ENCODE assay signal across 8 mouse cellular contexts in the genomic region with DNA sequence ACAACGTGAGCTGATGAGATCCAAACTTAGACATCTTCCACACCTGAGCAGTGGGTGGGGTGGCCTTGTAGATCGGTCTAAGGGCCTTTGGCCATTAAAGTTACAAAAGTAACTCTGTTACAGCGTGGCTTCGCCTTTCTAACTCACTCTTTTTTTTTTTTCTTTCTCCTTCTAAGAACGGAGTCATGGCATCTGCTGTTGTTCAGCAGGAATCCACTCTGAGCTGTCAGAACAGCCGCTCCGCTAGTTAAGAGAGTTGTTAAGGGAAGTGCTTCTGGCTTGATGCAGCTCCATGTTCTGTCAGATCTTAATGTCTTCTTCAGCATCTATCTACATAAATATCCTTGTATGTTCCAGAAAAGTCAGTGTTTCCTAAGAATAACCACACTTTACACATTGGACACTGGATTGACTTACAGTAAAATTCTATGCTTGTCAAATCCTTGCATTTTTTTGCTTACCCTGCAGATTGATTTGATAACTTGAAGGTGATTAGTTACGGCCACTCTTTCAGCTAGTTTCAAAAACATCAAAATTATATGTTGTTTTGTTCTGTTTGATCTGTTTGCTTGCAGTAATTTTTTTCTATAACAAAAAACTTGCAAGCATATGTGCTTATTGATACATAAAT. TPM values are rescaled to one million over a fixed set of nuclear protein-coding genes. Genes with fewer than 3 reads are reported as not detected.
DNase-seq lines count a peak whose midpoint lies in the region; ATAC-seq lines count a peak whose summit lies in the region.

No protein-coding gene starts in this region.

- 9% methylated on average over 8 of the region's 8 CpGs for WGBS in embryonic facial prominence, embryonic 10.5 days
- WGBS in limb, embryonic 13.5 days = 7% methylated on average over 8 of the region's 8 CpGs

- peak; percentile 10 for ATAC-seq in frontal cortex, adult (ENCODE audit: low TSS enrichment)
- no peak; the same call in 1 of the 2 replicates for ATAC-seq in limb, embryonic 13.5 days (ENCODE audit: low FRiP score, low read depth)
- ATAC-seq in erythroid progenitor cell, adult 5-6 weeks (replicated peaks; ENCODE audit: low FRiP score, poor library complexity, severe bottlenecking) = no peak; the same call in 1 of the 2 replicates

- DNase-seq in frontal cortex, adult 2 months (ENCODE audit: extremely low spot score in 1 of 2, low spot score in 1 of 2) = no peak
- DNase-seq in 3T3-L1 (ENCODE audit: low read depth, low spot score) = peak; percentile 28
- no peak for DNase-seq in embryonic facial prominence, embryonic 10.5 days (ENCODE audit: low spot score)
- DNase-seq in telencephalon, adult 2 months (ENCODE audit: low read depth, low spot score) = peak; percentile 9
- no peak for DNase-seq in cerebellum, adult 11 months

- H3K9ac ChIP-seq in limb, embryonic 13.5 days = peak overlapping the region; percentile 86

- peaks cover 17% of the 10 kb centered on the region for H3K4me1 ChIP-seq in embryonic facial prominence, embryonic 10.5 days
- peaks cover 27% of the 10 kb centered on the region for H3K4me1 ChIP-seq in limb, embryonic 13.5 days

- H3K9me3 ChIP-seq in embryonic facial prominence, embryonic 10.5 days = no peaks in the 10 kb centered on the region
- H3K9me3 ChIP-seq in limb, embryonic 13.5 days = no peaks in the 10 kb centered on the region

- H3K36me3 ChIP-seq in embryonic facial prominence, embryonic 10.5 days (replicated peaks) = peaks cover 47% of the 10 kb centered on the region
- peaks cover 18% of the 10 kb centered on the region for H3K36me3 ChIP-seq in limb, embryonic 13.5 days

- H3K27ac ChIP-seq in embryonic facial prominence, embryonic 10.5 days (replicated peaks) = peak overlapping the region; percentile 86
- peak overlapping the region; percentile 80 for H3K27ac ChIP-seq in limb, embryonic 13.5 days

- H3K4me3 ChIP-seq in embryonic facial prominence, embryonic 10.5 days = peak overlapping the region; percentile 95
- H3K4me3 ChIP-seq in limb, embryonic 13.5 days = peak overlapping the region; percentile 86

- H3K4me2 ChIP-seq in limb, embryonic 13.5 days (replicated peaks) = peak overlapping the region; percentile 75

- H3K27me3 ChIP-seq in embryonic facial prominence, embryonic 10.5 days (replicated peaks; ENCODE audit: low read depth, poor library complexity, severe bottlenecking) = no peaks in the 10 kb centered on the region
- H3K27me3 ChIP-seq in limb, embryonic 13.5 days = no peaks in the 10 kb centered on the region

RNA-seq across cellular contexts. Expression of gene Dhx29, which starts 0.9 kb away (rescaled TPM):
- 10.9 and 11.1 TPM in 2 replicates for polyA plus RNA-seq in frontal cortex, adult 2 months (2012; rRNA removed)
- polyA plus RNA-seq in embryonic facial prominence, embryonic 10.5 days (2016; fragmentation: Nextera tagmentation; extraction: Ambion mirVana) = 32.6 and 33.7 TPM in 2 replicates
- 31.3 and 34.5 TPM in 2 replicates for polyA plus RNA-seq in limb, embryonic 13.5 days (2015; fragmentation: Nextera tagmentation; extraction: Ambion mirVana)
- 3.2 and 4.6 TPM in 2 replicates for total RNA-seq in erythroid progenitor cell, adult 5-6 weeks (2015; ENCODE audit: low replicate concordance)
- 3.7 and 5.1 TPM in 2 replicates for total RNA-seq in erythroid progenitor cell, adult 5-6 weeks (2017; ENCODE audit: low replicate concordance)

RNA-seq across cellular contexts. Expression of gene Mtrex, which starts 1.0 kb away (rescaled TPM):
- 41.4 and 42.7 TPM in 2 replicates for polyA plus RNA-seq in frontal cortex, adult 2 months (2012; rRNA removed)
- polyA plus RNA-seq in embryonic facial prominence, embryonic 10.5 days (2016; fragmentation: Nextera tagmentation; extraction: Ambion mirVana) = 94.3 and 107 TPM in 2 replicates
- polyA plus RNA-seq in limb, embryonic 13.5 days (2015; fragmentation: Nextera tagmentation; extraction: Ambion mirVana) = 71.6 and 77.8 TPM in 2 replicates
- total RNA-seq in erythroid progenitor cell, adult 5-6 weeks (2015; ENCODE audit: low replicate concordance) = 46.1 and 52.4 TPM in 2 replicates
- 49.7 and 60.1 TPM in 2 replicates for total RNA-seq in erythroid progenitor cell, adult 5-6 weeks (2017; ENCODE audit: low replicate concordance)

RNA-seq across cellular contexts. Expression of gene Ccno, which starts 59.4 kb away (rescaled TPM):
- 2.6 and 2.9 TPM in 2 replicates for polyA plus RNA-seq in frontal cortex, adult 2 months (2012; rRNA removed)
- polyA plus RNA-seq in embryonic facial prominence, embryonic 10.5 days (2016; fragmentation: Nextera tagmentation; extraction: Ambion mirVana) = 0.24 and 0.57 TPM in 2 replicates
- 0.23 and 0.29 TPM in 2 replicates for polyA plus RNA-seq in limb, embryonic 13.5 days (2015; fragmentation: Nextera tagmentation; extraction: Ambion mirVana)
- total RNA-seq in erythroid progenitor cell, adult 5-6 weeks (2015; ENCODE audit: low replicate concordance) = 0.42 and 3.2 TPM in 2 replicates
- total RNA-seq in erythroid progenitor cell, adult 5-6 weeks (2017; ENCODE audit: low replicate concordance) = not detected in 2 replicates

Comparison
In these comparisons a context has a peak if more than half of its experiments do, and no peak if none do; other contexts are left out.
1. DNase-seq: peak in 3T3-L1 (single experiment) and telencephalon, adult 2 months (single experiment); none in frontal cortex, adult 2 months (0 of 2), embryonic facial prominence, embryonic 10.5 days (single experiment) and cerebellum, adult 11 months (single experiment).